Mouse (Mus musculus) cerebellum, adult 9-11 months (tissue): ENCODE measurements around the gene Cuedc1.

ENCODE experiments used
- DNase-seq: peaks from one replicate; pipeline ENCODE4 v3.0.0; 2022

Cuedc1 gene

GRCm38 (mm10) chr11:88098021-88098729, at the start of gene Cuedc1:
Cuedc1 (plus strand) TSS chr11:88098058.
- DNase-seq: no peak

GRCm38 (mm10) chr11:88048961-88049670, 48.7 kb upstream of the Cuedc1 start:
- peak; percentile 32 for DNase-seq

GRCm38 (mm10) chr11:88049732-88050131, 48.1 kb upstream of the Cuedc1 start:
- no peak for DNase-seq

GRCm38 (mm10) chr11:88052638-88053037, 45.2 kb upstream of the Cuedc1 start:
- DNase-seq: no peak

GRCm38 (mm10) chr11:88053821-88054220, 44.0 kb upstream of the Cuedc1 start:
- no peak for DNase-seq

GRCm38 (mm10) chr11:88054589-88054988, 43.3 kb upstream of the Cuedc1 start:
- no peak for DNase-seq

- DNase-seq: no peak
Observed at GRCm38 (mm10) chr11:88055777-88056176, 42.1 kb upstream of the Cuedc1 start.

GRCm38 (mm10) chr11:88057788-88058187, 40.1 kb upstream of the Cuedc1 start:
- DNase-seq: no peak

- DNase-seq: peak; percentile 61
Observed at GRCm38 (mm10) chr11:88059141-88059540, 38.7 kb upstream of the Cuedc1 start.

- no peak for DNase-seq
Observed at GRCm38 (mm10) chr11:88061892-88062625, 35.8 kb upstream of the Cuedc1 start.

GRCm38 (mm10) chr11:88065732-88066131, 32.1 kb upstream of the Cuedc1 start:
- no peak for DNase-seq

GRCm38 (mm10) chr11:88067191-88067585, 30.7 kb upstream of the Cuedc1 start:
- no peak for DNase-seq

GRCm38 (mm10) chr11:88067586-88068410, 30.1 kb upstream of the Cuedc1 start, which contains the start of gene Vezf1:
Vezf1 (plus strand) TSS chr11:88068279.
- peak; percentile 81 for DNase-seq

GRCm38 (mm10) chr11:88068411-88069245, 29.2 kb upstream of the Cuedc1 start:
- peak; percentile 74 for DNase-seq

- no peak for DNase-seq
Observed at GRCm38 (mm10) chr11:88069246-88069570, 28.6 kb upstream of the Cuedc1 start.

GRCm38 (mm10) chr11:88070392-88070791, 27.5 kb upstream of the Cuedc1 start:
- DNase-seq: no peak

GRCm38 (mm10) chr11:88071113-88071512, 26.7 kb upstream of the Cuedc1 start:
- DNase-seq: no peak

GRCm38 (mm10) chr11:88073343-88073875, 24.4 kb upstream of the Cuedc1 start:
- DNase-seq: no peak

GRCm38 (mm10) chr11:88075701-88076100, 22.2 kb upstream of the Cuedc1 start:
- no peak for DNase-seq

GRCm38 (mm10) chr11:88076394-88076793, 21.5 kb upstream of the Cuedc1 start:
- DNase-seq: no peak

- DNase-seq: no peak
Observed at GRCm38 (mm10) chr11:88083699-88084098, 14.2 kb upstream of the Cuedc1 start.
